Mouse (Mus musculus) erythroblast, embryonic 14.5 days (primary cell): ENCODE measurements around the gene Lhx1. TPM values are rescaled to one million over a fixed set of nuclear protein-coding genes. Genes with fewer than 3 reads are reported as not detected.

Experiments
- H3K27me3 ChIP-seq: 2 replicates; pipeline ENCODE4 v1.6.1; 2012; ENCODE audit warnings: inconsistent platforms; ENCODE audit not compliant: control insufficient read depth
- H3K36me3 ChIP-seq: 2 replicates; pipeline ENCODE4 v1.6.1; 2012; ENCODE audit warnings: mild to moderate bottlenecking, inconsistent platforms; ENCODE audit not compliant: control insufficient read depth
- H3K4me1 ChIP-seq: 2 replicates; pipeline ENCODE4 v1.6.1; 2012; ENCODE audit warnings: inconsistent platforms; ENCODE audit not compliant: control insufficient read depth
- H3K4me3 ChIP-seq: replicated peaks from 2 replicates; pipeline ENCODE3; 2012; ENCODE audit warnings: moderate library complexity, mild to moderate bottlenecking, inconsistent platforms
- H3K9me3 ChIP-seq: 2 replicates; pipeline ENCODE4 v1.6.1; 2012; ENCODE audit warnings: low read length, inconsistent platforms, mixed read lengths; ENCODE audit not compliant: control insufficient read depth
- GATA1 ChIP-seq: IDR thresholded peaks from 2 replicates; pipeline ENCODE4 v1.6.1; 2012; ENCODE audit warnings: low read length, inconsistent platforms, mixed read lengths
- TAL1 ChIP-seq: IDR thresholded peaks from 3 replicates; pipeline ENCODE4 v1.6.1; 2012; ENCODE audit warnings: low read length, inconsistent platforms, mixed read lengths
- polyA plus RNA-seq: library from polyadenylated mRNA; stranded (reverse); fragments of >175 nt; gene quantifications from 2 replicates; pipeline ENCODE4 v1.2.3, GENCODE M21; 2012

Lhx1 gene
- polyA plus RNA-seq, 1 experiment = not detected

DNA sequence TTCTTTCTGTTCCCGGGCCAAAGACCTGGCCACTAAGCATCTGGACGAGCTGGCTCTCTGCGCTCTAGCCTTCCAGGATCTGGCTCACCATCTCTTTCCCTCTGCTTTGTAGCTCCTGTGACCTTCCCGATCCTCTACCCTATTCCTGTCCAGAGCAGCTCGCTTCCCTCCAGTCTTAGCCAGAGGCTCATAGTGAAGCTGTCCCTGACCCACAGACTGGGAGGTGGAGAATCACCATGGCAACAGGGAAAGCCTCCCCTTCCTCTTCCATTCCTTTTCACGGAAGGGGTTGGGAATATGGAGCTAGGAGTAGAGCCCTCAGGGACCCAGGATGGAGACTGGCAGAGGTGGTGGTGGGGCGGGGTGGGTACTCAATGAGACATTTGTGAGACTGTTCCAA is 38.0 kb upstream of the Lhx1 start:
- no peaks in the 10 kb centered on the region for H3K9me3 ChIP-seq
- no peaks in the 10 kb centered on the region for H3K36me3 ChIP-seq
- TF ChIP-seq TAL1 (no peak), GATA1 (no peak)
- peaks cover 24% of the 10 kb centered on the region for H3K27me3 ChIP-seq
- H3K4me3 ChIP-seq = no peak overlapping the region
- no peaks in the 10 kb centered on the region for H3K4me1 ChIP-seq

DNA sequence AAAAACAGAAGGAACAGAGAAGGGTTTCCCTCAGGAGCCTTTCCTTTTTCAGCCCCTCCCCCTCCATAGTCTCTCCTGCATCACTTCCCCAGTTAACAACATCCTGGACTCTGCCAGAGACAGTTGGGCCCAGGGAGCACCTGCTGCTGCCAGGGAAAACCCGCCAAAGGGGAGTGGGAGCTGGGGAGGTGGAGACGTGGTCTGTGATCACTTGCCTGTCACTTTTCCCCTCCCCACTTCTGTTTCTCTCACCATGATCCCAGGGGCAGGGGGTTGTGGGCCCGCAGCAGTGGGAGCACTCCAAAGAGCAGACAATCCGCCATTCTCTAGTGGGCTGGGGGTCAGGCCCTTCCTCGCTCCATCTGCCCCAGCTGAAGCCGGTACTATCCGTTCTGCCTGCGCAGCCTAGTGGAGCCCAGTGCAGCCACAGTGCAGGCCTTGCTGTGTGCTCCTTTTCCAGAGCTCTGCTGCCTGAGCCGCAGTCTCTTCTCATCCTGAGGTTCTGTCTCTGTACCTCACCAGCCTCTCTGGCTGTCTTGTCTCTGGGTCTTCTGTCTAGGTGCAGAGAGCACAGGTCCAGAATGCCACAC is 37.5 kb upstream of the Lhx1 start:
- Histone ChIP-seq H3K9me3 (no peaks in the 10 kb centered on the region), H3K27me3 (peaks cover 19% of the 10 kb centered on the region), H3K4me1 (no peaks in the 10 kb centered on the region), H3K36me3 (no peaks in the 10 kb centered on the region), H3K4me3 (no peak overlapping the region)
- no peak for TF ChIP-seq GATA1
- no peak for TF ChIP-seq TAL1

DNA sequence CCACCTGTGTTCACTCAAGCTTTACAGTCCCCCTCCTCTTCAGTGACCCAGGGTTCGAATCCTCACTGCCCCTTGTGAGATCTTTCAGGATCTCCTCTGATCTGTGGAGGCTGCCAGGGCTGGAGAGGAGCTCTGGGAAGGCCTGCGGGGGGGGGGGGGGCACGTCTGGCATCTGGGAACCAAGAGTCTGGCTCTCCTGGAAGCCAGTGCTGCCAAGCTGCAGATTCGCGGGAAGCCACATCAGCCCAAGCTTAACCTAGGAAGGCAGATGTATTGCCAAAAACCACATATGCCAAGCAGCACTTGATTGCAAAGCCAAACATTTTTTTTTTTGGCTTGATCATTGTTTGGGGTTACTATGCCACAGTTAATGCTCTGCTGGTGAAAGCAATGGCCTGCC is 36.2 kb upstream of the Lhx1 start:
- TF ChIP-seq TAL1 (no peak), GATA1 (no peak)
- peaks cover 11% of the 10 kb centered on the region for H3K27me3 ChIP-seq

DNA sequence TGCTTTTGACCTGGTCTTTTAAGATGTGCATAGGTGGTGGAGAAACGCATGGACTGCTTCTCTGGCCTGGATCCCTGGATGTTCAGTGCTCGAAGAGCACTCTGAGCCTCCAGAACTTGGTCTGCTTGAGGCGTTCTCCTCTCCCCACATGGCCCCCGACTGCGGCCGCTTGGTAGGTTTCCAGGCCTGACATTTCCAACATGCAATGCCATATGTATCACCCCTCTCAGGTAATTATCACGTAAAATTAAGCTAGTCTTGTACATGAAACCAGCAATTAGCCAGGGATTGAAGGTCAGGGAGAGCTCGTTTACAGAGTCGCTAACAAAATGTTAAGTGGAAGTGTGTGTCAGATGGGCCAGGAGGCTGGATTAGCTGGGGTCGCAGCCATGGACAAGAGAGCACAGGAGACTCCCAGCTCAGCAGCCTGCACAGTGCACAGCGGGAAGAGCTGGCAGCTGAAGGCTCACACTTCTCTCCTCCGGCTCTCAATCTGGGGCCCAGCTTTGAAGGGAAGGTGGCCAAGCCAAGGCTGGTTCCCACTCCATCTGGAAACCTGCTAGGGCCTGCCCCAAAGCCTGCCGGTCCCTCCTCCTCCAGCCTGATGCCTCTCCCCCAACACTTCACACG is 28.6 kb upstream of the Lhx1 start:
- Histone ChIP-seq H3K9me3 (peaks cover 7% of the 10 kb centered on the region), H3K4me1 (no peaks in the 10 kb centered on the region), H3K36me3 (no peaks in the 10 kb centered on the region), H3K27me3 (peaks cover 16% of the 10 kb centered on the region), H3K4me3 (no peak overlapping the region)
- TF ChIP-seq GATA1 (no peak), TAL1 (no peak)

More for the DNA sequence above, 36.2 kb upstream of the Lhx1 start:
- no peaks in the 10 kb centered on the region for H3K4me1 ChIP-seq
- no peak overlapping the region for H3K4me3 ChIP-seq
- H3K9me3 ChIP-seq = no peaks in the 10 kb centered on the region
- H3K36me3 ChIP-seq = no peaks in the 10 kb centered on the region

DNA sequence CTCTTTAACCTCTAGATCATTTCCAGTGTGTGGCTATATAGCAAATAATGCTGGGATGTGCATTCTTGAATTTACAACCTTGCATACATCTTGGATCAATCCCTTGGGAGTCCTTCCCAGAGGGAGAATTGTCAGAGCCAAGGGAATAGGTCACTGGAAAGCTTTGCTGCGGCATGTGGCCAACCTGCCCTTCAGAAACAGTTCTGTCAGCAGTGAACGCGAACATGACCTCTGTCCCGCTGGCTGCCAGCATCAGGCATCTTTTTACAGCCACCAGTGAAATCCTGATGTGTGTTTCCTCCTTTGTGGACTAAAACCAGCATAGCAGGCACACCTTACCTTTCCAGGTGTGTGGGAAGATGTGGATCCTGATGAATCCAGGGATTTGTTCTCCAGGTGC is 26.0 kb upstream of the Lhx1 start:
- Histone ChIP-seq H3K36me3 (no peaks in the 10 kb centered on the region), H3K4me3 (no peak overlapping the region), H3K9me3 (peaks cover 7% of the 10 kb centered on the region), H3K27me3 (peaks cover 27% of the 10 kb centered on the region), H3K4me1 (no peaks in the 10 kb centered on the region)
- TF ChIP-seq TAL1 (no peak), GATA1 (no peak)

DNA sequence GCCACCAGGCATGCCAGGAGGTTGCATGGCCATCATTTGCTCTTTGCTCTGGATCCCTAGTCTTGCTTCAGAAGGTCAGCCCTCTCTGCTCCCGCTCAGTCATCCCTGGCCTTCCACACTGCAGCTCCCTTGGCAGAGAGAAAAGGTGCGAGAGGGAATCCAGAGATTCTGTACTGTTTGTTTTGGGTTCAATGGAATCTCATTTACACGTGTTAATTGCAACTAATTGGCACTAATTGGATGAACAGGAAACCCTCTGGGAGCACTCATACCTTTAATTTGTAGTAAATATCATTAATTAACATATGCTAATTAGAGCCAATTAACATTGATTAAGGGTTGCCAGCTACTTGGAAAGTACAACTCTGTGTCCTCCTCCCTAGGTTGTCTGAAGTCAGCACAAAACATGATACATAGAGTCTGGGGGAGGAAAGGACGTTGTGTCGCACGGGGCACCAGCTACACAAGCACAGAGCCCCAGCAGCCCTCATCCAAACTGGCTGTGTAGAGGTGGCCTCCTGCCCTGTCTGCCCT is 24.0 kb upstream of the Lhx1 start:
- TF ChIP-seq TAL1 (no peak), GATA1 (no peak)
- Histone ChIP-seq H3K36me3 (no peaks in the 10 kb centered on the region), H3K4me3 (no peak overlapping the region), H3K4me1 (no peaks in the 10 kb centered on the region), H3K27me3 (peaks cover 31% of the 10 kb centered on the region), H3K9me3 (peaks cover 7% of the 10 kb centered on the region)

DNA sequence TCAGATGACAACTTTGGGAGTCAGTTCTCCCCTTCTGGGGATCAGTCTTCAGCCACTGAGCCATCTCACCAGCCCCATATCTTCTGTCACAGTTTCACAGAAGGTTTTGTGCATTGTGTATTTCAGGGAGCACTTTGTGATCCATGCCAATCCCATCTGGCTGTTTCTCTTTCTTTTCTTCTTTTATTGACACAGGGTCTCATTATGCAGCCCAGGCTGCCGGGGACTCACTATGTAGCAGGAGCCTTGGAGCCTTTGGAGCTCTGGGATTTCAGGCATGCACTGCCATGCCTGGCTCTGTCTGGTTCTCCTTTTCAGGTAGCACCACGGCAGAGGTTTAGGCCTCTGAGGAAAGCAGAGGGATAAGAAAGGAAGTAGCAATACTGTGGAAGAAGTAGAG is 23.0 kb upstream of the Lhx1 start:
- H3K4me1 ChIP-seq = no peaks in the 10 kb centered on the region
- peaks cover 5% of the 10 kb centered on the region for H3K9me3 ChIP-seq
- H3K27me3 ChIP-seq = peaks cover 33% of the 10 kb centered on the region
- no peak overlapping the region for H3K4me3 ChIP-seq
- no peaks in the 10 kb centered on the region for H3K36me3 ChIP-seq
- TF ChIP-seq TAL1 (no peak), GATA1 (no peak)

DNA sequence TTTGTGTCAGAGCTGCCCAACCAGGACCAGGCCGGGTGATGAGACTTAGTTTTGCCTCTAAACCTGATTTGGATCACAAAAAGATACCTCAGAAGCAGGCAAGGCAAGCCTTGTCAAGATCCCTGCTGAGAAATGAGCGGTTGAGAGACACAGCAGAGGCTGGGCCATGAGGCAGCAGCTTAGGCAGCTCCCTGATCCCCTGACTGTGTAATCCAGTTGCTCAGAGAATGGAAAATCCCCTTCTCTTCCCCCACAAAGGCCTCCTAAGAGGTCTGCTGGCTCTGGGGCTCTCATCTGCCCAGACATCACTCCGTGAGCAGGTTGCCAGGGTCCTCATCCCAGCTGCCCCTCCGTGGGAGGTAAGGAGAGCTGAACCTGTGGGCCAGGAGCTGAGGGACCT is 14.6 kb upstream of the Lhx1 start:
- no peak overlapping the region for H3K4me3 ChIP-seq
- H3K9me3 ChIP-seq = no peaks in the 10 kb centered on the region
- TF ChIP-seq GATA1 = no peak
- no peak for TF ChIP-seq TAL1
- no peaks in the 10 kb centered on the region for H3K36me3 ChIP-seq
- peaks cover 54% of the 10 kb centered on the region for H3K27me3 ChIP-seq
- no peaks in the 10 kb centered on the region for H3K4me1 ChIP-seq

DNA sequence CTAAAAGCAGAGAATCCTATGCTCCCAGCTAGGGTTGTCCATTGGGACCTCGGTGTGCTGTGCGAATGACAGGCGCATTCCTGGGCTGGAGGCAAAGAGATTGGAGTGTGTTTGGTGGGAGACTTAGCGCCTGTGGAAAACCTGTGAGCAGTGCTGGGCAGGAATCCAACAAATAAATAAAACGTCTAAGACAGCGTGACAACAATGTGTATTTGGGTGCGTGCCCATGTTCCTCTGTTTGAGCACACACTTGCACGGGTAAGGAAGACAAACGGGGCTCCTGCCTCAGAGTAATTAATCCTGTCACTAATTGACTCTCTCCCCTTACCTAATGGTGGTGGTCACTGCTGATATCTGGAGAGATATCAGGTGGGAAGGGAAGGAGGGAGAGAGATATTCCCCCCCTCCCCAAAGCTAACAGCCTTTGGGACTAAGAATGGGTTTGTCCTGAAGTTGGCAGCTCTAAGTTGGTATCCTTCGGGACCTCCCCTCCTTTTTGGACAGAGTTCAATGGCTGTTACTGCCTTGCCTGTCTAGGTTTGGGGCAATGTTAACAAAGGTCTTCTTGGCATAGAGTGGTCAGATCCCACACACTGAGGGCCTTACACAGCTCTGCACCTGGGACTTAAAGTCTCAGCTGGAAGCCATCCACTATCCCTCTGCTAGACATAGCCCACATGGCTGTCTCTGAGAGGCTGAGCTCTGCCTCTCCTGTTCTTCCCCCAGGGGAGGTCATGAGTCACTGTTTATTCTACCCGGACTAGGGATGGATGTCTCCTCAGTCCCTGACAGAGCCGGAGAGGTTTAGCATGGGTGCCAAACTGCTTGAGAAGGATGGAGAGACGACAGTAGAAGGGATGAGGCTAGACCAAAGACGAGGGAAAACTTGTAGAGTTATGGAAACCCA is 4.7 kb upstream of the Lhx1 start:
- TF ChIP-seq TAL1 = no peak
- no peak for TF ChIP-seq GATA1
- H3K4me3 ChIP-seq = no peak overlapping the region
- peaks cover 99% of the 10 kb centered on the region for H3K27me3 ChIP-seq

More for the DNA sequence above, 4.7 kb upstream of the Lhx1 start:
- Histone ChIP-seq H3K9me3 (no peaks in the 10 kb centered on the region; the same call in 1 of the 2 replicates), H3K4me1 (peaks cover 2% of the 10 kb centered on the region), H3K36me3 (no peaks in the 10 kb centered on the region)
